Mouse (Mus musculus) E14TG2a.4 (cell line): ENCODE data around the gene Clca3b.

ENCODE experiments used
- CTCF ChIP-seq: conservative IDR thresholded peaks from 2 replicates; pipeline ENCODE4 v1.5.1; 2014; ENCODE audit warnings: low read length
- NANOG ChIP-seq: IDR thresholded peaks from 2 replicates; pipeline ENCODE4 v1.6.1; 2014; ENCODE audit warnings: borderline replicate concordance, low read length, mixed read lengths

DNA sequence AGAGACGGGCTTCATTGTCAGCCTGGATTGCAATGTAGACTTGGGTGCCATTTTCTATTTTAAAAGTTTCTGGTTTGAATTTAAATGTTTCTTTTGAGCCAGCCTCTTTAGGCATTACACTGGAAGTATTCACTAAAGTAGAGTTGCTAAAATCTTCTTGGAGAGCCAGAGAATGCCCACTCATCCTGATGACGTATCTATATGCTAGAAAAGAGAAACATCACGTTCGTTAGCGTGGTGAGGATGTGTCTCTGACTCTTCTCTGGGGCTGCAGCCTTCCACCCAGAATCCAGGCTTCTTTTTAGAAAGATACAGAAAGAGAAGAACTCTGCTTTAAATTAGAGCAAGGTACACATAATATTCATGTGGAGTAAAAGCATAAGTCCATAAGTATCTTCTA lies 25.8 kb downstream of the Clca3b start:
- TF ChIP-seq CTCF, result no peak
- no peak for TF ChIP-seq NANOG
